Mouse (Mus musculus) CH12.LX (cell line): ENCODE results near the gene Astn2. TPM values are rescaled to one million over a fixed set of nuclear protein-coding genes. Genes with fewer than 3 reads are reported as not detected.

ENCODE experiments used
- DNase-seq: peaks from one replicate; pipeline ENCODE4 v3.0.0-alpha.2; 2013; ENCODE audit errors: extremely low read depth
- H3K27ac ChIP-seq: 2 replicates; pipeline ENCODE4 v1.5.1; 2012; ENCODE audit warnings: low read depth, mild to moderate bottlenecking, control low read depth, moderate library complexity; ENCODE audit not compliant: insufficient read depth
- H3K27me3 ChIP-seq: replicated peaks from 2 replicates; pipeline ENCODE3; 2012; ENCODE audit warnings: inconsistent platforms
- H3K36me3 ChIP-seq, 2 experiments: replicated peaks in 1 of 2; 2 replicates each; pipeline versions ENCODE3 to v1.6.1; 2012; ENCODE audit warnings: inconsistent platforms in 1 of 2, low read length in 1 of 2, mild to moderate bottlenecking in 1 of 2, mixed read lengths in 1 of 2, moderate library complexity in 1 of 2; ENCODE audit not compliant: control insufficient read depth in 1 of 2, insufficient read depth in 1 of 2
- H3K4me1 ChIP-seq, 2 experiments: 2 replicates each; pipeline ENCODE4 v1.6.1; 2012; ENCODE audit warnings: inconsistent platforms in 1 of 2, moderate library complexity in 1 of 2; ENCODE audit not compliant: insufficient read depth in 2 of 2, control insufficient read depth in 1 of 2
- H3K4me2 ChIP-seq: 2 replicates; pipeline ENCODE4 v1.6.1; 2012; ENCODE audit warnings: low read depth, mild to moderate bottlenecking, control low read depth; ENCODE audit not compliant: poor library complexity, insufficient read depth, severe bottlenecking
- H3K4me3 ChIP-seq, 3 experiments: fragments of 150-350 bp in 1 of 3; sonication (generic) in 1 of 3; replicated peaks in 1 of 3; 2 replicates each; pipeline versions ENCODE3 to v1.5.1; 2011 to 2012; ENCODE audit warnings: low read depth in 2 of 3, low read length in 2 of 3, mild to moderate bottlenecking in 2 of 3, moderate library complexity in 2 of 3, control low read depth in 1 of 3, improper control_type of control experiment in 1 of 3, inconsistent platforms in 1 of 3, mixed read lengths in 1 of 3; ENCODE audit not compliant: poor library complexity in 1 of 3
- H3K79me2 ChIP-seq: replicated peaks from 2 replicates; pipeline ENCODE4 v1.6.1; 2012; ENCODE audit warnings: mild to moderate bottlenecking, moderate library complexity; ENCODE audit not compliant: control insufficient read depth, poor library complexity, insufficient read depth, severe bottlenecking; ENCODE audit errors: extremely low read depth
- H3K9ac ChIP-seq: 2 replicates; pipeline ENCODE4 v1.6.1; 2012; ENCODE audit warnings: low read depth, mild to moderate bottlenecking, control low read depth, moderate library complexity; ENCODE audit not compliant: insufficient read depth
- H3K9me3 ChIP-seq: replicated peaks from 2 replicates; pipeline ENCODE3; 2012; ENCODE audit warnings: low read length, inconsistent platforms, mixed read lengths
- BHLHE40 ChIP-seq: IDR thresholded peaks from 2 replicates; pipeline ENCODE4 v1.6.1; 2011; ENCODE audit warnings: mild to moderate bottlenecking, low read depth, low read length, improper control_type of control experiment
- CHD1 ChIP-seq: IDR thresholded peaks from 2 replicates; pipeline ENCODE4 v1.6.1; 2012; ENCODE audit warnings: low read depth, low read length, improper control_type of control experiment, inconsistent platforms
- CHD2 ChIP-seq: IDR thresholded peaks from 2 replicates; pipeline ENCODE4 v1.6.1; 2011; ENCODE audit warnings: low read length, improper control_type of control experiment
- E2F4 ChIP-seq: IDR thresholded peaks from 2 replicates; pipeline ENCODE4 v1.6.1; 2011; ENCODE audit warnings: low read depth, low read length, improper control_type of control experiment; ENCODE audit not compliant: insufficient replicate concordance
- ELF1 ChIP-seq: IDR thresholded peaks from 2 replicates; pipeline ENCODE4 v1.6.1; 2014; ENCODE audit warnings: low read depth, mild to moderate bottlenecking, inconsistent platforms, low read length, improper control_type of control experiment
- EP300 ChIP-seq: IDR thresholded peaks from 2 replicates; pipeline ENCODE4 v1.6.1; 2011; ENCODE audit warnings: low read length, improper control_type of control experiment
- ETS1 ChIP-seq: conservative IDR thresholded peaks from 2 replicates; pipeline ENCODE4 v1.6.1; 2012; ENCODE audit warnings: low read depth, mild to moderate bottlenecking, inconsistent platforms, low read length, improper control_type of control experiment, moderate library complexity
- IRF4 ChIP-seq: IDR thresholded peaks from 2 replicates; pipeline ENCODE4 v1.6.1; 2014; ENCODE audit warnings: low read depth, mild to moderate bottlenecking, inconsistent platforms, low read length, improper control_type of control experiment
- JUN ChIP-seq: IDR thresholded peaks from 2 replicates; pipeline ENCODE4 v1.6.1; 2011; ENCODE audit warnings: low read depth, mild to moderate bottlenecking, low read length, improper control_type of control experiment, moderate library complexity; ENCODE audit not compliant: insufficient read depth
- JUND ChIP-seq: conservative IDR thresholded peaks from 2 replicates; pipeline ENCODE4 v1.6.1; 2011; ENCODE audit warnings: low read depth, low read length, improper control_type of control experiment
- MAFK ChIP-seq: IDR thresholded peaks from 2 replicates; pipeline ENCODE4 v1.6.1; 2011; ENCODE audit warnings: low read length, improper control_type of control experiment; ENCODE audit not compliant: insufficient replicate concordance
- MAX ChIP-seq: IDR thresholded peaks from 2 replicates; pipeline ENCODE4 v1.6.1; 2011; ENCODE audit warnings: low read length, improper control_type of control experiment
- MXI1 ChIP-seq: IDR thresholded peaks from 2 replicates; pipeline ENCODE4 v1.6.1; 2011; ENCODE audit warnings: mild to moderate bottlenecking, low read depth, low read length, improper control_type of control experiment
- MYC ChIP-seq: IDR thresholded peaks from 2 replicates; pipeline ENCODE4 v1.6.1; 2011; ENCODE audit warnings: low read depth, mild to moderate bottlenecking, improper control_type of control experiment, low read length
- NELFE ChIP-seq: IDR thresholded peaks from 2 replicates; pipeline ENCODE4 v1.6.1; 2011; ENCODE audit warnings: low read depth, low read length, improper control_type of control experiment
- NRF1 ChIP-seq: IDR thresholded peaks from 2 replicates; pipeline ENCODE4 v1.6.1; 2014; ENCODE audit warnings: low read depth, mild to moderate bottlenecking, inconsistent platforms, low read length, improper control_type of control experiment, moderate library complexity
- POLR2A ChIP-seq: IDR thresholded peaks from 2 replicates; pipeline ENCODE4 v1.6.1; 2011; ENCODE audit warnings: low read depth, mild to moderate bottlenecking, improper control_type of control experiment, low read length
- POLR2AphosphoS2 ChIP-seq: IDR thresholded peaks from 2 replicates; pipeline ENCODE4 v1.6.1; 2011; ENCODE audit warnings: low read depth, low read length, improper control_type of control experiment
- RAD21 ChIP-seq: IDR thresholded peaks from 2 replicates; pipeline ENCODE4 v1.6.1; 2011; ENCODE audit warnings: low read depth, mild to moderate bottlenecking, low read length, improper control_type of control experiment, moderate library complexity
- RCOR1 ChIP-seq: conservative IDR thresholded peaks from 2 replicates; pipeline ENCODE4 v1.6.1; 2012; ENCODE audit warnings: low read depth, mild to moderate bottlenecking, inconsistent platforms, low read length, improper control_type of control experiment
- SIN3A ChIP-seq: IDR thresholded peaks from 2 replicates; pipeline ENCODE4 v1.6.1; 2012; ENCODE audit warnings: low read length, improper control_type of control experiment, inconsistent platforms
- SMC3 ChIP-seq: IDR thresholded peaks from 2 replicates; pipeline ENCODE4 v1.6.1; 2011; ENCODE audit warnings: low read depth, low read length, improper control_type of control experiment
- TCF12 ChIP-seq: IDR thresholded peaks from 2 replicates; pipeline ENCODE4 v1.6.1; 2014; ENCODE audit warnings: low read depth, mild to moderate bottlenecking, inconsistent platforms, low read length, improper control_type of control experiment
- UBTF ChIP-seq: IDR thresholded peaks from 2 replicates; pipeline ENCODE4 v1.6.1; 2012; ENCODE audit warnings: low read depth, mild to moderate bottlenecking, inconsistent platforms, low read length, improper control_type of control experiment, moderate library complexity
- USF1 ChIP-seq: IDR thresholded peaks from 2 replicates; pipeline ENCODE4 v1.6.1; 2014; ENCODE audit warnings: low read depth, mild to moderate bottlenecking, inconsistent platforms, low read length, improper control_type of control experiment
- USF2 ChIP-seq: conservative IDR thresholded peaks from 2 replicates; pipeline ENCODE4 v1.6.1; 2011; ENCODE audit warnings: low read depth, low read length, improper control_type of control experiment
- ZC3H11A ChIP-seq: IDR thresholded peaks from 2 replicates; pipeline ENCODE4 v1.6.1; 2012; ENCODE audit warnings: low read depth, mild to moderate bottlenecking, inconsistent platforms, low read length, improper control_type of control experiment
- dilution Hi-C: fragments of 300-500 bp; cut with MboI; formaldehyde crosslinking; loops from 2 replicates; pipeline ENCODE4 v1.14.3; 2020; ENCODE audit warnings: low sequenced_read_pairs; ENCODE audit not compliant: extremely low pct_unique_long_range_greater_than_20kb, extremely low pct_ligation_motif_present
- in situ Hi-C: fragments of 300-500 bp; cut with MboI; formaldehyde crosslinking; loops from 3 replicates; pipeline ENCODE4 v1.14.3; 2019; ENCODE audit warnings: low sequenced_read_pairs, low pct_ligation_motif_present, low pct_unique_long_range_greater_than_20kb, mixed read lengths
- polyA plus RNA-seq: library from polyadenylated mRNA; unstranded; fragments of >175 nt; gene quantifications from 2 replicates; pipeline ENCODE4 v1.2.1, GENCODE M21; 2012; ENCODE audit warnings: low read depth; ENCODE audit not compliant: insufficient read length
- total RNA-seq, 2 experiments: library from RNA; depleted of rRNA; stranded (reverse); fragments of 300-350 nt in 1 of 2; fragments of >200 nt in 1 of 2; gene quantifications; 2 replicates each; pipeline ENCODE4 v1.2.3; 2012 to 2014

The Astn2 gene
- total and polyA plus RNA-seq, 3 experiments, result not detected

DNA sequence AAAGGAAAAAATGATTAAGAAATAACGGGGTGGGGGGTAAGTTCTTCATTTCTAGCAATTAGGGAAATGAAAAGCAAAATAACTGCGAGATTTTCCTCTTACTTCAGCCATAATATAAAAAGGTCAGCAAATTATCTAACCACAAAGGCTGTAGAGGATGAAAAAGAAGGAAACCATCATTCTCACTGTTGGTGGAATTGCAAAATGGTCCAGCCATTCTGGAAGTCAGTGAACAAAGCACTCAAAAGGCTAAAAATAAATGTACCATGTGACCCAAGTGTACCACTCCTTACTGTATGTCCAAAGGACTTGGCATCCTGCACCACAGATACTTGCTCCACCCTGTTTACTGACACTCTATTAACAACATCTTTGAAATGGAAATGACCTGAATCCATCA is 858.8 kb downstream of the Astn2 start:
- Histone ChIP-seq H3K27ac (no peak overlapping the region), H3K9ac (no peak overlapping the region), H3K36me3 (no peaks in the 10 kb centered on the region), H3K4me3 (no peak overlapping the region), H3K79me2 (no peaks in the 10 kb centered on the region), H3K9me3 (no peaks in the 10 kb centered on the region), H3K27me3 (no peaks in the 10 kb centered on the region), H3K4me1 (no peaks in the 10 kb centered on the region), H3K4me2 (no peak overlapping the region)
- in situ Hi-C loops, result no loop called here
- TF ChIP-seq POLR2AphosphoS2 (no peak), CHD1 (no peak), RAD21 (no peak), BHLHE40 (no peak), ZC3H11A (no peak), TCF12 (no peak), NRF1 (no peak), JUN (no peak), CHD2 (no peak), RCOR1 (no peak), USF2 (no peak), ETS1 (no peak), USF1 (no peak), MAX (no peak), POLR2A (no peak)
- no peak for DNase-seq
- dilution Hi-C loops, result no loop called here

GRCm38 (mm10) chr4:65532071-65532736 is 872.2 kb downstream of the Astn2 start:
- Histone ChIP-seq H3K4me3 (no peak overlapping the region), H3K9me3 (no peaks in the 10 kb centered on the region), H3K79me2 (no peaks in the 10 kb centered on the region), H3K36me3 (no peaks in the 10 kb centered on the region), H3K9ac (no peak overlapping the region), H3K27me3 (no peaks in the 10 kb centered on the region), H3K4me2 (no peak overlapping the region), H3K4me1 (no peaks in the 10 kb centered on the region), H3K27ac (no peak overlapping the region)
- in situ Hi-C loops, result no loop called here
- dilution Hi-C loops, result no loop called here
- DNase-seq, result no peak
- no peak for TF ChIP-seq ELF1
- TF ChIP-seq CHD1, result no peak
- no peak for TF ChIP-seq NRF1
- no peak for TF ChIP-seq POLR2A
- TF ChIP-seq USF2, result no peak
- no peak for TF ChIP-seq JUN
- no peak for TF ChIP-seq POLR2AphosphoS2
- no peak for TF ChIP-seq MAFK
- no peak for TF ChIP-seq MYC
- no peak for TF ChIP-seq MXI1
- TF ChIP-seq JUND, result no peak
- no peak for TF ChIP-seq SMC3
- no peak for TF ChIP-seq UBTF
- TF ChIP-seq E2F4, result no peak
- no peak for TF ChIP-seq IRF4
- no peak for TF ChIP-seq RAD21
- TF ChIP-seq SIN3A, result no peak
- no peak for TF ChIP-seq ETS1
- TF ChIP-seq EP300, result no peak
- TF ChIP-seq NELFE, result no peak
